ENCODE assay signal across 11 mouse cellular contexts in the genomic region with DNA sequence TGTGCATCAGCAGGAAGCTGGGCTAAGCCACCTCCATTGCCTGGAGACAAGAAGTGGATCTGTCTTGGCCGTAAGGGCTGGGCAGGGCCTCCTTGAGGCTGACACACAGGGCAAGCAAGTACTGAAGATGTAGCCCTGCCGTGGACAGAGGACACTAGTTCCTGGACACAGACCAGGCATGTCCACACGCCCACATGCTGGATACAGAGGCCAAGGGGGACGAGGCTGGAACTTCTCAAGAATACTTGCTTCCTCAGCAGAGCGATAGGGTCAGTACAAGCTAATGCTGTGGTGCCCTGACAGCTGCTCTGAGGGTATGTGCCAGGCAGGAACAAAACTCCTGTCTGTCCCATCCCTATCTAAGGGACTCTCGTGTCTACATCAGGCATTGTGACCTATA.
"Had no signal": no experiment of that assay in that cellular context is flagged by ENCODE, and none has a peak within 500 bp of the region (broad histone marks: within the 10 kb centered on the region; RNA-seq: fewer than 3 reads in every experiment).

No protein-coding gene starts in this region.

- H3K4me1 ChIP-seq: limb, embryonic 12.5 days; midbrain, embryonic 12.5 days; neural tube, embryonic 13.5 days had no signal

- H3K4me3 ChIP-seq: limb, embryonic 12.5 days; midbrain, embryonic 12.5 days; neural tube, embryonic 13.5 days had no signal

- H3K27me3 ChIP-seq: limb, embryonic 12.5 days; midbrain, embryonic 12.5 days; neural tube, embryonic 13.5 days had no signal

- H3K9ac ChIP-seq: limb, embryonic 12.5 days; liver, embryonic 14.5 days; midbrain, embryonic 12.5 days; neural tube, embryonic 13.5 days had no signal

- ATAC-seq: intestine, embryonic 16.5 days; midbrain, embryonic 16.5 days had no signal

- H3K27ac ChIP-seq: limb, embryonic 12.5 days; liver, embryonic 14.5 days; midbrain, embryonic 12.5 days; neural tube, embryonic 13.5 days had no signal

- H3K4me2 ChIP-seq: limb, embryonic 12.5 days; midbrain, embryonic 12.5 days; neural tube, embryonic 13.5 days had no signal

- DNase-seq: layer of hippocampus, adult 9-11 months; layer of hippocampus, postnatal 36 days; lung, adult 18-20 months; retina, postnatal 1 day; thymus, postnatal 4 days had no signal

- H3K9me3 ChIP-seq: limb, embryonic 12.5 days; midbrain, embryonic 12.5 days; neural tube, embryonic 13.5 days had no signal
